Mouse (Mus musculus): ENCODE measurements around the gene Olfr357.

Olfr357 gene

GRCm38 (mm10) chr2:36993527-36993926 lies at the start of gene Olfr357:
Olfr357 (plus strand) TSS chr2:36993827.
- DNase-seq (ENCODE audit: low read depth, low spot score): no peak

GRCm38 (mm10) chr2:36997030-36997429 lies 3.4 kb downstream of the Olfr357 start:
- DNase-seq (ENCODE audit: low read depth, low spot score): no peak

- DNase-seq (ENCODE audit: low read depth, low spot score): no peak
Observed at GRCm38 (mm10) chr2:37009235-37009634, 15.6 kb downstream of the Olfr357 start, which contains the start of gene Olfr358. Olfr358 (minus strand) TSS chr2:37009335.
